Mouse (Mus musculus) embryonic stem cell, embryonic (primary cell): ENCODE measurements around the gene Bik.

Source experiments
- CTCF ChIA-PET, 4 experiments: fragments of 300-600 bp in 2 of 4; fragments of 350-600 bp in 2 of 4; sonication (Branson Sonifier 250); formaldehyde crosslinking; loops; one replicate each; lab custom pipeline; 2022; ENCODE audit warnings: inconsistent platforms in 2 of 4; lab: Charles Lee
- POLR2A ChIA-PET, 4 experiments: fragments of 300-600 bp in 2 of 4; fragments of 350-600 bp in 2 of 4; sonication (Branson Sonifier 250); formaldehyde crosslinking; loops; one replicate each; lab custom pipeline; 2022; ENCODE audit warnings: antibody characterized with exemption in 4 of 4, inconsistent platforms in 1 of 4; lab: Charles Lee

Gene Bik

GRCm38 (mm10) chr15:83555161-83555974 is 28.7 kb downstream of the Bik start:
- POLR2A ChIA-PET, result interaction anchor here (0.7 to 3.6 kb wide), 48 partner anchors 8 to 406 kb away, joined by 3 to 22 read pairs (median 5); partner anchors contain the start of genes Mcat (in 4 of the 4), Poldip3 (in 3 of the 4), Tspo (in 3 of the 4) and Bik (in 2 of the 4)

GRCm38 (mm10) chr15:83560941-83561477 is 34.3 kb downstream of the Bik start:
- CTCF ChIA-PET, result interaction anchor here in 1 of 4 experiments (0.6 kb wide), 1 partner anchor 60 kb away, joined by 3 read pairs; no protein-coding TSS in a partner anchor
- POLR2A ChIA-PET, result interaction anchor here in 1 of 4 experiments (0.6 to 0.8 kb wide), 2 partner anchors 324 to 509 kb away, joined by 3 read pairs; no protein-coding TSS in a partner anchor

More at GRCm38 (mm10) chr15:83555161-83555974, 28.7 kb downstream of the Bik start:
- CTCF ChIA-PET, result interaction anchor here (0.5 to 1.9 kb wide), 16 partner anchors 9 to 708 kb away, joined by 3 to 6 read pairs (median 4); partner anchors contain the start of genes Mcat (in 2 of the 4) and Bik (in 1 of the 4)

- ChIA-PET POLR2A (interaction anchor here in 2 of 4 experiments (0.8 to 2.1 kb wide), 6 partner anchors 11 to 315 kb away, joined by 3 to 5 read pairs (median 4); no protein-coding TSS in a partner anchor), CTCF (no interaction called here)
Observed at GRCm38 (mm10) chr15:83562626-83563270, 36.1 kb downstream of the Bik start.

- ChIA-PET CTCF (interaction anchor here in 2 of 4 experiments (1.3 to 1.4 kb wide), 4 partner anchors 8 to 197 kb away, joined by 3 to 6 read pairs (median 4); no protein-coding TSS in a partner anchor), POLR2A (interaction anchor here (1.1 to 3.4 kb wide), 9 partner anchors 8 to 53 kb away, joined by 3 to 16 read pairs (median 5); no protein-coding TSS in a partner anchor)
Observed at GRCm38 (mm10) chr15:83563327-83563856, 36.7 kb downstream of the Bik start, which contains the start of the genes Tspo and Mcat. Tspo (plus strand) TSS chr15:83563592. Mcat (minus strand) TSS chr15:83563787.

- ChIA-PET CTCF (interaction anchor here (0.5 to 1.4 kb wide), 12 partner anchors 8 to 1514 kb away, joined by 3 to 8 read pairs (median 3); no protein-coding TSS in a partner anchor), POLR2A (interaction anchor here (0.6 to 3.4 kb wide), 22 partner anchors 8 to 811 kb away, joined by 3 to 16 read pairs (median 4); partner anchors contain the start of genes Poldip3 (in 2 of the 4) and Scube1 (in 1 of the 4))
Observed at GRCm38 (mm10) chr15:83563857-83564651, 37.4 kb downstream of the Bik start.

GRCm38 (mm10) chr15:83565434-83565833 is 38.8 kb downstream of the Bik start:
- POLR2A ChIA-PET, result interaction anchor here in 2 of 4 experiments (1.0 to 3.4 kb wide), 3 partner anchors 10 to 28 kb away, joined by 4 to 16 read pairs (median 7); no protein-coding TSS in a partner anchor
- CTCF ChIA-PET, result interaction anchor here in 1 of 4 experiments (0.6 kb wide), 1 partner anchor 285 kb away, joined by 3 read pairs; no protein-coding TSS in a partner anchor

- POLR2A ChIA-PET, result interaction anchor here in 3 of 4 experiments (0.6 to 3.4 kb wide), 4 partner anchors 8 to 24 kb away, joined by 3 to 16 read pairs (median 4); no protein-coding TSS in a partner anchor
- CTCF ChIA-PET, result no interaction called here
Observed at GRCm38 (mm10) chr15:83566006-83566405, 39.3 kb downstream of the Bik start.

GRCm38 (mm10) chr15:83567728-83568127 is 41.1 kb downstream of the Bik start:
- CTCF ChIA-PET, result interaction anchor here in 2 of 4 experiments (0.6 to 1.7 kb wide), 6 partner anchors 11 to 116 kb away, joined by 3 to 6 read pairs (median 3); no protein-coding TSS in a partner anchor
- POLR2A ChIA-PET, result interaction anchor here in 3 of 4 experiments (0.6 to 1.6 kb wide), 4 partner anchors 12 to 382 kb away, joined by 3 to 5 read pairs (median 5); partner anchors contain the start of gene Ttll12 (in 1 of the 3)

GRCm38 (mm10) chr15:83568544-83568943 is 41.9 kb downstream of the Bik start:
- ChIA-PET CTCF (interaction anchor here in 2 of 4 experiments (0.6 to 1.7 kb wide), 3 partner anchors 13 to 178 kb away, joined by 3 read pairs; no protein-coding TSS in a partner anchor), POLR2A (interaction anchor here in 2 of 4 experiments (1.1 to 2.5 kb wide), 5 partner anchors 13 to 419 kb away, joined by 3 to 12 read pairs (median 5); partner anchors contain the start of genes Poldip3 (in 1 of the 2) and Ttll12 (in 1 of the 2))

- ChIA-PET CTCF (interaction anchor here in 3 of 4 experiments (0.6 to 1.4 kb wide), 18 partner anchors 10 to 665 kb away, joined by 3 to 6 read pairs (median 3); no protein-coding TSS in a partner anchor), POLR2A (interaction anchor here in 3 of 4 experiments (0.7 to 2.5 kb wide), 16 partner anchors 10 to 421 kb away, joined by 3 to 12 read pairs (median 3); partner anchors contain the start of genes Poldip3 (in 2 of the 3) and Pacsin2 (in 1 of the 3))
Observed at GRCm38 (mm10) chr15:83569682-83570081, 43.0 kb downstream of the Bik start.

- CTCF ChIA-PET, result interaction anchor here in 3 of 4 experiments (0.7 to 1.4 kb wide), 7 partner anchors 11 to 185 kb away, joined by 3 to 6 read pairs (median 4); no protein-coding TSS in a partner anchor
- POLR2A ChIA-PET, result interaction anchor here in 2 of 4 experiments (1.2 to 2.5 kb wide), 6 partner anchors 11 to 422 kb away, joined by 3 to 12 read pairs (median 4); partner anchors contain the start of genes Pacsin2 (in 1 of the 2) and Poldip3 (in 1 of the 2)
Observed at GRCm38 (mm10) chr15:83570641-83571040, 44.0 kb downstream of the Bik start.

GRCm38 (mm10) chr15:83571636-83572035 is 45.0 kb downstream of the Bik start:
- POLR2A ChIA-PET, result interaction anchor here in 1 of 4 experiments (1.3 kb wide), 1 partner anchor 16 kb away, joined by 5 read pairs; no protein-coding TSS in a partner anchor

GRCm38 (mm10) chr15:83572132-83572531 is 45.5 kb downstream of the Bik start:
- POLR2A ChIA-PET, result interaction anchor here in 2 of 4 experiments (0.7 to 1.3 kb wide), 4 partner anchors 11 to 22 kb away, joined by 3 to 6 read pairs (median 4); no protein-coding TSS in a partner anchor
- CTCF ChIA-PET, result interaction anchor here in 2 of 4 experiments (0.6 to 0.7 kb wide), 3 partner anchors 12 to 195 kb away, joined by 3 to 10 read pairs (median 3); partner anchors contain the start of gene Bik (in 1 of the 2)

More at GRCm38 (mm10) chr15:83571636-83572035, 45.0 kb downstream of the Bik start:
- CTCF ChIA-PET, result interaction anchor here in 2 of 4 experiments (0.5 to 0.7 kb wide), 3 partner anchors 45 to 195 kb away, joined by 3 to 10 read pairs (median 4); partner anchors contain the start of gene Bik (in 1 of the 2)

GRCm38 (mm10) chr15:83573606-83574005 is 46.9 kb downstream of the Bik start:
- CTCF ChIA-PET, result interaction anchor here in 2 of 4 experiments (0.6 to 1.8 kb wide), 3 partner anchors 10 to 105 kb away, joined by 4 to 5 read pairs (median 4); partner anchors contain the start of gene Mcat (in 1 of the 2)
- POLR2A ChIA-PET, result interaction anchor here in 1 of 4 experiments (1.1 to 2.0 kb wide), 3 partner anchors 10 to 21 kb away, joined by 4 to 6 read pairs (median 5); partner anchors contain the start of genes Mcat and Tspo
